Mouse (Mus musculus): ENCODE results near the gene Wdr83. TPM values are rescaled to one million over a fixed set of nuclear protein-coding genes. Genes with fewer than 3 reads are reported as not detected.
A peak's percentile ranks its signal among the peaks of the same experiment; 100 is the strongest.

Gene Wdr83
- polyA plus RNA-seq, 1 experiment = 19.7 TPM

DNA sequence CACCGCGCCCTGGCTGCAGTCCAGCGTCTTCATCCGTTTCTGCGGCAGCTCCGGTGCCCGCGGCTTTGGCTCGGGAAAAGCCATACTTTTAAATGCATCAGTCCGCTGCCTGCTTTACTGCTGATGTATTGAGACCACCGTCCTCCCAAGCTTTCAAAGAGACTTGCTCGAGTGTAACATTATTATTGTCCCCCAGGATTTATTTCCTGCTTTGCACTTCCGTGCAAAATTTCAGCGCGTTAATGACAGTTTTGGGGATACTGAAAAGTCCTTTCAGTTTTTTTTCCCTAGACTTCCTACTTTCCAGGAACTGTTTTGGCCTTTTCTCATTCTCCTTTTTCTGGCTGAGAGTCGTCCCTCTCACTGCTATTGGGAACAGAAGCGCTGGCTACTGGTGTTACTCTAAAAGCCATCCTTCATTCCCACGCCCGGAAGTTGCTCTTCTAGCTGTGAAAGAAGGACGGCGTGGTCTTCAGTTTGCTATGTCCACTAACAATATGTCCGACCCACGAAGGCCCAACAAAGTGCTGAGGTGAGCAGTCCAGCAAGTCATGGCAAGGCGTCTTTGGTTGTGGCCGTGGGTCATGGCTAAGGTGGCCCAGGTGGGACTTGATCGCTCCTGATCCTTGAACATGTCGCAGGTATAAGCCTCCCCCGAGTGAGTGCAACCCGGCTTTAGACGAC is 432 bp downstream of the Wdr83 start, which contains the start of gene Wdr83os:
Wdr83os (plus strand) TSS at position 209 of the 684 bp plus-strand sequence.
- H3K27me3 ChIP-seq (replicated peaks) = no peaks in the 10 kb centered on the region
- H3K4me3 ChIP-seq (replicated peaks) = peak within 1 kb of the TSS; percentile 99
- no peaks in the 10 kb centered on the region for H3K9me3 ChIP-seq
- TF ChIP-seq FLI1 (IDR thresholded peaks at IDR 0.05; ENCODE audit: low read length) (no peak), GATA1 (IDR thresholded peaks at IDR 0.05; ENCODE audit: borderline replicate concordance, low read length) (no peak)
- H3K36me3 ChIP-seq (replicated peaks; ENCODE audit: low read length) = peaks cover 42% of the 10 kb centered on the region
- peaks cover 77% of the 10 kb centered on the region for H3K4me1 ChIP-seq

DNA sequence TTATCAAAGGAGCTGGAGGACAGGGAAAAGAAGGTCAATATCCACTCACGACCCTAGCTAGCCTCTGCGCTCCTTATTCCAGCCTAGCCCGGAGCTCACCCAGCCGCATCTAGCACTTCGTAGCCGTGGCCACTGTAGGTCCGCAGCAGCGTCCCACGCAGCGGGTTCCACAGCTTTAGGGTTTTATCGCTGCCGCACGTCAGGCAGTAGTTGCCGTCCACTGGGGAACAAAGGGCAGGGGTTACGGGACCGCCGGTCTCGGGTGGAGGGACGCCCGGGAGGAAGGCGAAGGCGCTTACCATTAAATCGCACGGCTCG is 933 bp downstream of the Wdr83 start:
- Histone ChIP-seq H3K9me3 (no peaks in the 10 kb centered on the region), H3K4me1 (peaks cover 72% of the 10 kb centered on the region), H3K4me3 (replicated peaks) (peak overlapping the region; percentile 99), H3K36me3 (replicated peaks; ENCODE audit: low read length) (peaks cover 42% of the 10 kb centered on the region), H3K27me3 (replicated peaks) (no peaks in the 10 kb centered on the region)
- TF ChIP-seq GATA1 (IDR thresholded peaks at IDR 0.05; ENCODE audit: borderline replicate concordance, low read length) (no peak), FLI1 (IDR thresholded peaks at IDR 0.05; ENCODE audit: low read length) (no peak)

DNA sequence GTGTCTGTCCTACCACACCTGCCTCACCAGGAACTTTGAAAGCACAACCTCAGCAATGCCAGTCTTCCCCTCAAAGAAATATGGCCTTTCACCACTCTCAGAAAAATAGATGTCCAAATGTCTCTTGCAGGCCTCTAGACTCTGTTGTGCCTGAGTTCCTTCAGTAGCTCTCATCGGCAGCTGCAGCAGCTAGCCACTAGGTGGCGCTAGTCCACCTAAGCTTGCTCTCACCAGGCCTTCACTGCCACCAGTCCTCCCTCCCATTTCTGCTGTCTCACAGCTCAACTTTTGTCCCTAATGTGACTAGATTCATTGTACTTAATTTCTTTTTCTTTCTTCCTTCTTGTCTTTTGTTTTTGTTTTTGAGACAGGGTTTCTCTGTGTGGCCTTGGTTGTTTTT is 4.1 kb downstream of the Wdr83 start:
- Histone ChIP-seq H3K9me3 (no peaks in the 10 kb centered on the region), H3K4me3 (replicated peaks) (no peak overlapping the region), H3K27me3 (replicated peaks) (no peaks in the 10 kb centered on the region), H3K36me3 (replicated peaks; ENCODE audit: low read length) (peaks cover 62% of the 10 kb centered on the region), H3K4me1 (peaks cover 63% of the 10 kb centered on the region)
- no peak for TF ChIP-seq FLI1 (IDR thresholded peaks at IDR 0.05; ENCODE audit: low read length)
- no peak for TF ChIP-seq GATA1 (IDR thresholded peaks at IDR 0.05; ENCODE audit: borderline replicate concordance, low read length)

DNA sequence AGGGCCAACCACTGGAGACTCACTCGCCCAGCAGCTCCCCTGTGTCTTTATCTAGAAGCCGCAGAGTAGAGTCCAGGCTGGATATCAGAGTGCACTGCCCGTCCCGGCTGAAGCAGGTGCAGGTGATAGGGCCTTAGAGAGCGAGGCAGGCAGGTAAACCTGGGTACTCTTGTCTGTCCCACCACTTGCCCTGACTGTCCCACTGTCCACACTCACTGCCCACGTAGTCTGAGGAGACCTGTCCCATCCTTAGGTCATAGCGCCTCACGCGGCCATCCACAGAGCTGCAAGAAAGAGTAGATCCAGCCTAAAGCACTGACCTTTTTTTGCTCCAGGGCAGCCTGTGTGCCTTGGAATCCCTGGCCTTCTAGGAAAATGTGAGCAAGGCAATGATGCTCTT is 5.1 kb downstream of the Wdr83 start:
- no peak overlapping the region for H3K4me3 ChIP-seq (replicated peaks)
- H3K36me3 ChIP-seq (replicated peaks; ENCODE audit: low read length) = peaks cover 62% of the 10 kb centered on the region
- H3K9me3 ChIP-seq = no peaks in the 10 kb centered on the region
- TF ChIP-seq FLI1 (IDR thresholded peaks at IDR 0.05; ENCODE audit: low read length) (no peak), GATA1 (IDR thresholded peaks at IDR 0.05; ENCODE audit: borderline replicate concordance, low read length) (no peak)
- peaks cover 56% of the 10 kb centered on the region for H3K4me1 ChIP-seq
- H3K27me3 ChIP-seq (replicated peaks) = no peaks in the 10 kb centered on the region

DNA sequence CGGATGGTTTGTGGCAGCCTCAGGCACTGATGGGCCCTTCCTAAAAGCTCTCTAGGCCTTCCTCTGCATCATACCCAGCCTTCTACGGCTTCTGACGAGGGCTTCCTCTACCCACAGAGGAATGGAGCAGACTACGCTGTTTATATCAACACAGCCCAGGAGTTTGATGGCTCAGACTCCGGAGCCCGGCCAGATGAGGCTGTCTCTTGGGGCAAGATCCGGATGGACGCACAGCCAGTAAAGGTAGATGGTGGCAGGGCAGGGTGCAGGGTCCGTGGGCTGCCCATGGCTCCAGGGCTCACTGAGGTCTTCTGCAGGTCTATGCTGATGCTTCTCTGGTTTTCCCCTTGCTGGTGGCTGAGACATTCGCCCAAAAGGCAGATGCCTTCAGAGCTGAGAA is 6.5 kb downstream of the Wdr83 start:
- TF ChIP-seq FLI1 (IDR thresholded peaks at IDR 0.05; ENCODE audit: low read length) (no peak), GATA1 (IDR thresholded peaks at IDR 0.05; ENCODE audit: borderline replicate concordance, low read length) (no peak)
- H3K27me3 ChIP-seq (replicated peaks) = no peaks in the 10 kb centered on the region
- H3K9me3 ChIP-seq = no peaks in the 10 kb centered on the region
- H3K4me1 ChIP-seq = peaks cover 54% of the 10 kb centered on the region
- H3K36me3 ChIP-seq (replicated peaks; ENCODE audit: low read length) = peaks cover 66% of the 10 kb centered on the region
- H3K4me3 ChIP-seq (replicated peaks) = no peak overlapping the region

DNA sequence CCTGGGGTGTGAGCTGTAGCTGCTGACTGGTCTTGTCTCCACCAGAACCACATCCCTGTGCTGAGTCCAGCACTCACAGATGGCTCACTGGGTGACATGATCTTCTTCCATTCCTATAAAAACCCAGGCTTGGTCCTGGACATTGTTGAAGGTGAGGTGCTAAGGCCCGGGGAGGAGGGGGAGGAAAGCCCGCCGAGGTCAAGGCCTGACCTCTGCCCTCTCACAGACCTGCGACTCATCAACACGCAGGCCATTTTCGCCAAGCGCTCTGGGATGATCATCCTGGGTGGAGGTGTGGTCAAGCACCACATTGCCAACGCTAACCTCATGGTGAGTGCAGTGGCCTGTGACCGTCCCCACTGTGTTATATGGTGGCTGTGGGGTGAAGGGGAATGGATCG is 6.9 kb downstream of the Wdr83 start:
- peaks cover 63% of the 10 kb centered on the region for H3K36me3 ChIP-seq (replicated peaks; ENCODE audit: low read length)
- H3K9me3 ChIP-seq = no peaks in the 10 kb centered on the region
- peaks cover 49% of the 10 kb centered on the region for H3K4me1 ChIP-seq
- no peaks in the 10 kb centered on the region for H3K27me3 ChIP-seq (replicated peaks)
- peak overlapping the region; percentile 55 for H3K4me3 ChIP-seq (replicated peaks)
- TF ChIP-seq GATA1 (IDR thresholded peaks at IDR 0.05; ENCODE audit: borderline replicate concordance, low read length) (no peak), FLI1 (IDR thresholded peaks at IDR 0.05; ENCODE audit: low read length) (no peak)

DNA sequence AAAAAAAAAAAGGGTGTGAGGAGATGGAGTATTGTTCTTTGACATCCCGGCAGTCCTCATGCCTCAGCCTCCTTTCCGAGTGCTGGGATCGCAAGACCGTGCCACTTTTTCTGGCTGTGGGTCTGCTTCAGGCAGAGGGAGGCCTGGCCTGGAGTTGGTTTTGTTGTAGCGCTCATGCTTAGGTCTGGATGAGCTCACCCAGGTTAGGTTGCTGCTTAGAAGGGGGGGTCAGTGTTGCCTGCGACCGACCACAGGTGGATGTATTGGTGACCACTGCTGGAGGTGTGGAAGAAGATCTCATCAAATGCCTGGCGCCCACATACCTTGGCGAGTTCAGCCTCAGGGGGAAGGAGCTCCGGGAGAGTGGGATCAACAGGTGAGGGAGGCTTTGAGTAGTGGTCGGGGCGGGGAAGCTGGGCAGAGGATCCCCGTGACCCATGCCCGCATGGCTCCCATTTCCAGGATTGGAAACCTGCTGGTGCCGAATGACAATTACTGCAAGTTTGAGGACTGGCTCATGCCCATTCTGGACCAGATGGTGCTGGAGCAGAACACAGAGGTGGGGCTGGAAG is 8.0 kb downstream of the Wdr83 start:
- Histone ChIP-seq H3K27me3 (replicated peaks) (no peaks in the 10 kb centered on the region), H3K9me3 (no peaks in the 10 kb centered on the region), H3K4me1 (peaks cover 39% of the 10 kb centered on the region), H3K36me3 (replicated peaks; ENCODE audit: low read length) (peaks cover 61% of the 10 kb centered on the region), H3K4me3 (replicated peaks) (peak overlapping the region; percentile 65)
- TF ChIP-seq FLI1 (IDR thresholded peaks at IDR 0.05; ENCODE audit: low read length) (no peak), GATA1 (IDR thresholded peaks at IDR 0.05; ENCODE audit: borderline replicate concordance, low read length) (no peak)

DNA sequence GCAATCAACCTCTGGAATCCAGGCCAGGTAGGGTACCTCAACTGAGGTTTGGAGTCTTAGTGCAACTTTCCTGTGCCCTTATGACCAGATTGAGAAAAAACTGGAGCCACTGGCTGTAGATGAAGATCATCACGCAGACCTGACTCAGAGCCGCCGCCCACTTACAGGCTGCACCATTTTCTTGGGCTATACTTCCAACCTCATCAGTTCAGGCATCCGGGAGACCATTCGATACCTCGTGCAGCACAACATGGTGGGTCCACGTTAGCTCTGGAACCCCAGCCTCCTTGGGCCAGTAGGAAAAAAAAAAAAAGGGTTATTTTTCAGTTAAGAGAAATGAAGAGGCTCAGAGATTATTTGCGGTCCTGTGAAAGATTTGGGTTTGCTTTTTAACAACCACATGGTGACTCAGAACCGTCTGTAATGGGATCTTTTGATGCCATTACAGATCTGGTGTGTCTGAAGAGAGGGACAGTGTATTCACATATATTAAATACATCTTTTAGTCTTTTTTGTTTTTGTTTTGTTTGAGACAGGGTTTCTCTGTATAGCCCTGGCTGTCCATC is 8.7 kb downstream of the Wdr83 start:
- Histone ChIP-seq H3K9me3 (no peaks in the 10 kb centered on the region), H3K4me3 (replicated peaks) (peak overlapping the region; percentile 99), H3K36me3 (replicated peaks; ENCODE audit: low read length) (peaks cover 62% of the 10 kb centered on the region), H3K27me3 (replicated peaks) (no peaks in the 10 kb centered on the region), H3K4me1 (peaks cover 38% of the 10 kb centered on the region)
- no peak for TF ChIP-seq FLI1 (IDR thresholded peaks at IDR 0.05; ENCODE audit: low read length)
- no peak for TF ChIP-seq GATA1 (IDR thresholded peaks at IDR 0.05; ENCODE audit: borderline replicate concordance, low read length)

DNA sequence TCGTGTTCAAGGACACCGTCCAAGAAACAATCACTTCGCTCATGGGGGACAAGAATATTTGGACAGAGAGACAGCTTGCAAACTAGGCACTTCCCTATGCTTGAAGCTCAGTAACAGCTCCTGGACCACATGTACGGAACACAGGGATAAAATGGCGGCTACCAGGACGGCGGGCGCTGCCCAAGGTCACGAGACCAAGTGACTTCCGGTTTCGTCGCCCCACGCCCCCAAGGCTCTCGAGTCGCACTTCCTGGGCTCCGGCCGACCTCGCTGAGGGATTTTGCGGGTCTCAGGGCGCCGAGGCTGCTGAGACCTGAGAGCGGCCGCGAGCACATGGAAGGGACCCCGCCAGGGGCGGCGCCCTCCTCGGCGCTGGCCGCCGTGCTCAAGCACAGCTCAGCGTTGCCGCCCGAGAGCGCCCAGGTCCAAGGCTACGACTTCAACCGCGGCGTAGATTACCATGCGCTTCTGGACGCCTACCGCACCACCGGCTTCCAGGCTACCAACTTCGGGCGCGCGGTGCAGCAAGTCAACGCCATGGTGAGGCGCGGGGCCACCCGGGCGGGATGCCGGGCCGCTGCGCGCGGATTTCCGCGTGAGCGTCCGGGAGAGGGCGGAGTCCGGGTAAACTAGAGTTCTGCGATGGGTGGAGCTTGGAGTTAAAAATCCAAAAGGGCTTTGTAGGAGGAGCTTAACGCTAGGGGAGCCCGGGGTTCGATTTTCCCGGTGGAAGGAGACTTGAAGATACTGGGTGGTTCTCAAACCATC is 9.4 kb downstream of the Wdr83 start, which contains the start of gene Dhps:
Dhps (plus strand) TSS at position 244 of the 768 bp plus-strand sequence.
- peak within 1 kb of the TSS; percentile 99 for H3K4me3 ChIP-seq (replicated peaks)
- TF ChIP-seq GATA1 (IDR thresholded peaks at IDR 0.05; ENCODE audit: borderline replicate concordance, low read length) (no peak), FLI1 (IDR thresholded peaks at IDR 0.05; ENCODE audit: low read length) (peak; percentile 64; the same call in 1 of the 2 replicates)
- peaks cover 38% of the 10 kb centered on the region for H3K4me1 ChIP-seq
- no peaks in the 10 kb centered on the region for H3K9me3 ChIP-seq
- no peaks in the 10 kb centered on the region for H3K27me3 ChIP-seq (replicated peaks)
- peaks cover 66% of the 10 kb centered on the region for H3K36me3 ChIP-seq (replicated peaks; ENCODE audit: low read length)

Data from megakaryocyte, embryonic 14.5 days (primary cell).